Mouse (Mus musculus) T-helper 1 cell (primary cell): ENCODE results near the gene Ncam1.

Experiments
- in situ Hi-C: fragments of 300-600 bp; cut with MboI, MseI; formaldehyde crosslinking; loops from one replicate; pipeline ENCODE4 v1.15.1; 2025; ENCODE audit warnings: high pct_unique_total_duplicates

The Ncam1 gene

GRCm38 (mm10) chr9:49755214-49755613 is 43.5 kb downstream of the Ncam1 start:
- in situ Hi-C loops: no loop called here

- in situ Hi-C loops: no loop called here
These were observed 47.3 kb downstream of the Ncam1 start for GRCm38 (mm10) chr9:49751466-49751865.

- in situ Hi-C loops: no loop called here
These were observed 52.5 kb downstream of the Ncam1 start for GRCm38 (mm10) chr9:49746176-49746575.

GRCm38 (mm10) chr9:49745696-49746095 is 53.0 kb downstream of the Ncam1 start:
- in situ Hi-C loops: no loop called here

- in situ Hi-C loops: no loop called here
These were observed 54.4 kb downstream of the Ncam1 start for GRCm38 (mm10) chr9:49744286-49744685.

- in situ Hi-C loops: no loop called here
These were observed 58.8 kb downstream of the Ncam1 start for GRCm38 (mm10) chr9:49739935-49740334.

- in situ Hi-C loops: no loop called here
These were observed 60.2 kb downstream of the Ncam1 start for GRCm38 (mm10) chr9:49738546-49738945.

GRCm38 (mm10) chr9:49737166-49737565 is 61.6 kb downstream of the Ncam1 start:
- in situ Hi-C loops: no loop called here

- in situ Hi-C loops: no loop called here
These were observed 64.2 kb downstream of the Ncam1 start for GRCm38 (mm10) chr9:49734348-49735007.

- in situ Hi-C loops: no loop called here
These were observed 65.0 kb downstream of the Ncam1 start for GRCm38 (mm10) chr9:49733726-49734125.

GRCm38 (mm10) chr9:49729479-49729878 is 69.2 kb downstream of the Ncam1 start:
- in situ Hi-C loops: no loop called here

GRCm38 (mm10) chr9:49728211-49728610 is 70.5 kb downstream of the Ncam1 start:
- in situ Hi-C loops: no loop called here

- in situ Hi-C loops: no loop called here
These were observed 76.0 kb downstream of the Ncam1 start for GRCm38 (mm10) chr9:49722765-49723164.

- in situ Hi-C loops: no loop called here
These were observed 83.6 kb downstream of the Ncam1 start for GRCm38 (mm10) chr9:49715121-49715520.

GRCm38 (mm10) chr9:49714091-49714490 is 84.6 kb downstream of the Ncam1 start:
- in situ Hi-C loops: no loop called here

- in situ Hi-C loops: no loop called here
These were observed 91.1 kb downstream of the Ncam1 start for GRCm38 (mm10) chr9:49707646-49708045.

- in situ Hi-C loops: no loop called here
These were observed 94.3 kb downstream of the Ncam1 start for GRCm38 (mm10) chr9:49704196-49704967.

- in situ Hi-C loops: no loop called here
These were observed 103.4 kb downstream of the Ncam1 start for GRCm38 (mm10) chr9:49695371-49695770.

GRCm38 (mm10) chr9:49692791-49693190 is 105.9 kb downstream of the Ncam1 start:
- in situ Hi-C loops: no loop called here

- in situ Hi-C loops: no loop called here
These were observed 107.4 kb downstream of the Ncam1 start for GRCm38 (mm10) chr9:49691344-49691743.

GRCm38 (mm10) chr9:49683566-49684273 is 115.0 kb downstream of the Ncam1 start:
- in situ Hi-C loops: no loop called here

- in situ Hi-C loops: no loop called here
These were observed 116.8 kb downstream of the Ncam1 start for GRCm38 (mm10) chr9:49681848-49682469.
